Mouse (Mus musculus): Measurements from ENCODE around the gene Scap.

- TF ChIP-seq EP300 (IDR thresholded peaks at IDR 0.05; ENCODE audit: insufficient read depth, low read depth, low read length) (no peak), CTCF (IDR thresholded peaks at IDR 0.05; ENCODE audit: low read depth, low read length) (no peak)
These were observed 8.9 kb downstream of the Scap start for GRCm38 (mm10) chr9:110342008-110342407.
